Mouse (Mus musculus): Measurements from ENCODE around the gene Prkar2a.
A peak's percentile ranks its signal among the peaks of the same experiment; 100 is the strongest.

Prkar2a gene

GRCm38 (mm10) chr9:108753326-108753725 is 64.2 kb downstream of the Prkar2a start:
- DNase-seq, result peak; percentile 73

DNA sequence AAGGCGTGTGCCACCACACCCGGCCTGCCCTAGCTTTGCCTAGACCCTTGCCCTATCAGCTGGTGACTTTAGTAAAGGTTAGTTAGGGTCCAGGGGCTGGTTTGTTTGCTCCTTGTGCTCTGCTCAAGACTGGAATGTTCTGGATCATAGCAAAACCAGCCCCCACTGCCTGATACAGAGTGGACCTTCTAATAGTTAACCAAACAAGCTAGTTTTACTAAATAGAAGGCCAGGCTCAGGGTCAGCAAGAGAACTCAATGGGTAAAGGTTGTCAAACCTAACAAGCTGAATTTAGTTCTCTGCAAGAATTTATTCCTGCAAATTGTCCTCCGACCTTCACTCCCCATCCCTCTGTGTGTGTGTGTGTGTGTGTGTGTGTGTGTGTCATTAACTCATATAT is 64.9 kb downstream of the Prkar2a start:
- no peak for DNase-seq

DNA sequence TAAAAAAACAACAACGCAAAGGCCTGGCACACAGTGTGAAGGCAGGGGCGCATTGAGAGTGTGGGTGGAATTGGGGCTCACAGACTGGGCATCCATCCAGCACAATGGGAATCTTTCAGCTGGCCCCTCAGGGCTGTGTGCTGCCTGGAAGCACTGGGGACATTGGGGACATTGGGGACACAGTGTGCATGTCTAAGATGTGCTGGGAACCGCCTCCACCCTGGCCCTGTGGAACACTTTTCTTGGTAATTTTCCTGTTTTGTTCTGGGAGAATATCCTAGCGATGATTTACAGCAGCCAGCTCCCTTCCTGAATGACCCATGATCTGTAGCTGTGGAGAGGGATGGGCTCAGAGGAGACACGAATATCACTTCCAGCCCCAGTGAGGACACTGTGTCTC is 65.3 kb downstream of the Prkar2a start:
- peak; percentile 19 for DNase-seq

DNA sequence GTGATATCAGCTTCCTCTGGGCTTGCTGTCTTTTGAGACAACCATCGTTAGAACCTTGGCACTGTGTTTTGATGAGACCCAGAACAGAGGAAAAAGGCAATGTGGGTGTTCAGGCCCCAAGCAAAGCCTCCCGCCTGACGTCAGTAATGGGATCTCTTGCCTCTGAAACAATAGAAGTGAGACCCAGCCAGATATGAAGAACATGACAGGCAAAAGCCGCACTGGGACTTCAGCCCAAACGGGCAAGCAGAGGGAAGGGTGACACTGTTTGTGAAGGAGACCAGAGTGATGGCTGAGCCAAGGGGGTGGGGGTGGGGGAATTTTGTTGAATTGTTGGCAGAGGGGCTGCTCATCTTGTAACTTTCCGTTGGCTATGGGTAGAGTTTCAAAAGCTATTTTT is 68.3 kb downstream of the Prkar2a start:
- no peak for DNase-seq

- no peak for DNase-seq
These were observed 70.0 kb downstream of the Prkar2a start for GRCm38 (mm10) chr9:108759121-108759520.

DNA sequence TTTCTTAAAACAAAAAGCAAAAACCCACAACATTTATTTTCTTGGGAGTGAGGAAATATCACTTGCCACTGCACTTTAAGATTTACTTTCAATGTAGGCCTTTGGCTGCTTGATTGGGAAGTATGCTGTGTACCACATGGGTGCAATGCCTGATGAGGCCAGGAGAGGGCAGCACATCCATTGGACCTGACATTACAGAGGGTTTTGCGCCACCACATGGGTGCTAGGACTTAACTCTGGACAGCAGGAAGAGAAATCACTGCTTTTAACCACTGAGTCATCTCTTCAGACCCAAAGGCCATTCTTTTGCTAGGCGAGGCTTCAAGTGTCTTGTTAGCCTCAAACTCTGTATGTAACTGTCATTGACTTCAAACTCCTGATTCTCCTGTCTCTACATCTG is 70.7 kb downstream of the Prkar2a start:
- no peak for DNase-seq

- DNase-seq, result no peak
These were observed 72.4 kb downstream of the Prkar2a start for GRCm38 (mm10) chr9:108761561-108761960.

- no peak for DNase-seq
These were observed 75.9 kb downstream of the Prkar2a start for GRCm38 (mm10) chr9:108764971-108765370.

DNA sequence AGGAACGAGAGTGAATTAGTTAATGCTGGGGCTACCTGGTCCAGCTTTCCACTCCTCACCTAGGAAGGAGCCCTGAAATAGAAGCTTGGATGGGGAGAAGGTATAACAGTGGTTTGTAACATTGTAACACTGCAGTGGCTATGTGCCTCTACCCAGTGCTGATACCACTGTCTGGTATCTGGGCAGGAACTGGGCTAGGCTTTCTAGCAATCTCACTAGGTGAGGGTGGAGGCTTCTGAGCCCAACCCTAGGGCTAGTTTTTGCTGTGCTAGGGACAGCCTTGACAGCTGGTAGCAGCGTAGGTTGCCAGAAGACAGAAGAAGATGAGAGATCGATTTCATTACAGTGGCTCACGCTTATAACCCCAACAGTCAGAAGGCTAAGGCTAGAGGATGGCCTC is 87.5 kb downstream of the Prkar2a start:
- no peak for DNase-seq

DNA sequence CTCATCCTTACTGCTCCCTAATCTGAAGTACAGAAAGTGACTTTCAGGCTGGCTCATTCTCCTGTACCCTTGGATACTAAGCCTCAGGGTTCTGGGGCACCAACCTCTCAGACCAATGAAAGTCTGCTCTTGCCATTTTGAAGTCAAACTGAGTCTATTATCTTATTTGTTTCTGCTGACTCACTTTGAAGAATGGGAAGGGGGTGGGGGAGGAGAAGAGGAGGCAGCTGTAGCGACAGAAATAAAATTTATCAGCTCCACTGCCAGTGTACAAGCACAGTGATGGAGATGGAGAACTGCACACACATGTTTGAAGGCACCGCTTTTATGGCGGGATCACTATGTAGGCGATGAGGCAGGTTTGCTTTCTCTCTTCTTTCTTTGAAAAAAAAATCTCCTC is 88.2 kb downstream of the Prkar2a start:
- no peak for DNase-seq

DNA sequence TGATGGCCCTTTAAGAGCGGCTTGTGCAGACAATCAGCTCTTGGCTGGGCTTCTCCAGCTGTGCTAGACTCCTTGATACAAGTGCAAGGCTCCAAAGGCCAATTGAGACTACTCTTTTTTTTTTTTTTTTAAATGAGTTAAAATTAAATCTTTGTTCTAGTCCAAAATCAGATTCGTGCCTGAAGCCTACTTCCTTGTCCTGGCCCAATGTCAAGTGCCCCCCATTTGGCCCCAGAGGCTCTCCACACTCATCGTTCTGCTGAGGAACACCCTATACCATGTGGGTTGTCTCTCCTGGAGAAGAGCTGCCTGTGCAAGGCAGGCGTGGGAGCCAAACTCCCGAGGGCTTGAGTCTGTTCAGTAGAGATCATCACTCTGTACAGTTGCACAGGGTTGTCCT is 91.8 kb downstream of the Prkar2a start:
- peak; percentile 23 for DNase-seq

DNA sequence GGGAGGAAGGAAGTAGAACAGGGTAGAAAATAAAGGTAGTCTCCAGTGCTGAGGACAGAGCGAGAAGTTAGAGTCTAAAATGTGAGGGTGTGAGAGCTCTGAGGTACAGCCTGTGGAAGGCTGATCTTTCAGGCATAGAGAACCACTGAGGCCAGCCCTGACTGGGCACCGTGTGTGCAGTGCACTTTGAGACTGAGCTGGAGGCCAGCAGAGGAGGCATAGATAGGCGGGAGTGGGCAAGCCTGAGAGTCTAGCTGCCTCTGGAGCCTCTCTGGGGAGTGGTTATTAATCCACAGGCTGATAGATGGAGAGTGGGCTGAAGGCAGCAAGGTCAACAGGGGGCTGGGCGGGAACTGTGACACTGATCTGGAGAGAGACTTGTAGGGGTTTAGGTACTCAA is 92.8 kb downstream of the Prkar2a start:
- peak; percentile 24 for DNase-seq

DNA sequence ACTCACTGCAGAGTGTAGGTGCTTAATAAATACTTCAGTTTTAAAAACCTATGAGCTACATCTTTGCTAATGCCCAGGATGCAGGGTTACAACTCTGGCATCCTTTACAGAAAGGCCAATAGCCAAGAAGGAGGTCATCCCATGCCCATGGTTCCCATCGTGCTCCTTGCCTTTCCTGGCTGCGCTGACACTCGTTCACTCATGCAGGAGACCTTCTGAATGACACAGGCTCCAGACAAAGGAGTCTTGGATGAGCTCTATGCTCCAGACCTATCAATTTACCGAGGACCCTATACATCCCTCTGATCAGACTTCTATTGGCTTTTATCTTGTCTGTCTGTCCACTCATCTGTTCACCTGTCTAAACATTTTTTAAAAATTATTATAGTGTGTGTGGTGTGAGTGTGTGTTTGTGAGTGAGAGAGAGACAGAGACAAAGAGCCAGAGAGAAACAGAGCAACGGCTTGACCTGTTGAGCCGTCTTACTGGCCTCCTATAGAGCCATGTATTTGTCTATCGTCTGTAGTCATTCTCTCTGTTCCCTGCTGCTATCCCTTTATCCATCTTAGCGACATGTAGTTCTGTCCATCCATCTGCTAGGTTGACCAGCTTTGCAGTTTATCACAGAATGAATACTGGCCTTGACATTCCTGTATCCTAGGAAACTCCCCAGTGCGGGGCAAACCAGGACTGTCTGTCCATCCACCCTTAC is 93.9 kb downstream of the Prkar2a start:
- peak; percentile 28 for DNase-seq

DNA sequence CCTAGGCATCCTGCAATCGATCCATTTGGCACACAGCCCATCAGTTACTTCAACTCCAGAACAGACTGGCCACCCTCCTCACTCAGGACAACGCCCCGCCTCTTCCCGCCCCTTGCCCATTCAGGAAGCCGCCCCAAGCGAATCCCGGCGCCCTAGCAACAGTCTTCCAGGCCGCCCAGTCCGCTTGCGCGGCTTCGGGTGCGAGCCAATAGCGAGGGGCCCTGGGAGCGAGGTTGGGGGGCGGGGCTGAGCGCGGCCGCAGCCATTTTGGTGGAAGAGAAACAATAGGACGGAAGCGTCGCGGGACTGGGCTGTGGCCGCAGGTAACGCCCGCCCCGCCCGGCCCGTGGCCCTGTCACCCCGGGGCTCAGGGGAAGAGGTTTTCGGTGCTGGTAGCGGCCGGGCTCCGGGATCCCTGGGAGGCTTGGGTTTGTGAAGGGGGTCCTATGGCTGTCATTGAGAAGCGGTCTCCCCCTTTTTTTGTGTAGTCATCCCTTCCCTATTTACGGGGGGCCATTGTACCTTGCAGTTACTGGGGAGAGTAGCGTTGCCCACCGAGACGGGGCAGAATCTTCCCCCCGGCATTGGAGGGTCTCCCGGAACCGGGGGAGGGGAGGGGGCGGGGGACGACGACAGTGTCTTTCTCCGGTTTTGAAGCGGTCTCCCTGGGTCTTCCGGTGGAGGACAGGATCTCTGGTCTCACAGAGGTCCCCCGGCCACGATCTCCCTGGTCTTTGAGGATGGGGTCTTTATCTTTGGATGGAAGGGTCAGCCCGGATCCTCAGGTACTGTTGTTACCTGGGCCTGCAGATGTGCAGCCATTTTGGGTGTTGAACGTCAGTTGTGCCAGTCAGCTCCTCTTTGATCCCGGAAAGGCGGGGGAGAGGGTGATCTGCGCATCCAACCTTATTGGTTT is 94.7 kb downstream of the Prkar2a start, which contains the start of gene Ip6k2:
Ip6k2 (plus strand) TSS at position 249 of the 916 bp plus-strand sequence.
- DNase-seq, result peak; percentile 97

DNA sequence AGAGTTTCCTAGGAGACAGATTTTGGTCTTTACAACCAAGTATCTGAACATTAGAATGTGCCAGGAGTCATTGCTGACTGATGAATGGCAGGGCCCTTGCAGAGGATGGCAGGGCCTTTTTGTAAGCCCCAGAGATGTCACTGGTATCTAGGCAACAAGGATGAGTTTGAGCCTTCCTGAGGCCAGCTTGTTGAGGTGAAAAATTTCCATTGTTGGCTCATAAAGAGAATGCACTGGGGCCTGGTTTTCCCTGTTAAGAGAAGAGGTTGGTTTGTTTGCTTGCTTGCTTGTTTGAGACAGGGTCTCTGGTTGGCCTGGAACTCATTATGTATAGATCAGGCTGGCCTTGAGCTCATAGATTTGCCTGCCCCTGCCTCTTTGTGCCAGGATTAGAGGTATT is 96.3 kb downstream of the Prkar2a start:
- no peak for DNase-seq

GRCm38 (mm10) chr9:108786494-108786893 is 97.4 kb downstream of the Prkar2a start:
- DNase-seq, result no peak

- no peak for DNase-seq
These were observed 98.0 kb downstream of the Prkar2a start for GRCm38 (mm10) chr9:108787080-108787479.

DNA sequence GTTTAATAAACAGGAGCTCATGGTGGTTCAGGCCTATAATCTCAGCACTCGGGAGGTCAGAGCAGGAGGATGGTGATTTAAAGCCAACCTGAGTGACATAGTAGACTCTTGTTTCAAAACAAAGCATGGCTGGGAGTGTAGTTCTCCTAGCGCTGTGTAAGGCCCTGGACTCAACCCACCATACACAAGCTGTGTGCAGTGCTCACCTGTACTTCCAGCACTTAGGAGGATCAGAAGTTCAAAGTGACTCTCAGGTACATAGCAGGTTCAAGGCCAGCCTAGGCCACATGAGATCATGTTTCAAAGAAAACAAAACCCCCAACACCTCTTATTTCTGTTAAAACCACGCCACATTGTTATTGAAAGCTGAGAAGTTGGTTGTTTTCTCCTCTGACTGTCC is 99.6 kb downstream of the Prkar2a start:
- no peak for DNase-seq

DNA sequence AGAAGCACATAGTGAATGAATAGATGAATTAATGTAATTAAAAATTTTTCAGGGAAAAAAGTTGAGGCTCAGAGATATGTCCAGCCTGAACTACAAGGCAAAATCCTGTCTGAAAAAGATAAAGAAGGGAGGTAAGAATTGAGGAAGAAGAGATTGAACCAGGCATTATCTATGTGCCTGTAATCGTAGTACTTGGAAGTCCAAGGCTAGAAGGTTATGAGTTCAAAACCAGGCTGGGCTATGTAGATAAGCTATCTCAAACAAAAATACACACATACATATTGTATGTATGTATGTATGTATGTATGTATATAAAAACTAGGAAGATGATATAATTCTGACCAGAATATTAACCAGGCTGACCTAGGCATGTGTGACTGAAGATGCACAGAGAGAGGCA is 103.2 kb downstream of the Prkar2a start:
- no peak for DNase-seq

DNA sequence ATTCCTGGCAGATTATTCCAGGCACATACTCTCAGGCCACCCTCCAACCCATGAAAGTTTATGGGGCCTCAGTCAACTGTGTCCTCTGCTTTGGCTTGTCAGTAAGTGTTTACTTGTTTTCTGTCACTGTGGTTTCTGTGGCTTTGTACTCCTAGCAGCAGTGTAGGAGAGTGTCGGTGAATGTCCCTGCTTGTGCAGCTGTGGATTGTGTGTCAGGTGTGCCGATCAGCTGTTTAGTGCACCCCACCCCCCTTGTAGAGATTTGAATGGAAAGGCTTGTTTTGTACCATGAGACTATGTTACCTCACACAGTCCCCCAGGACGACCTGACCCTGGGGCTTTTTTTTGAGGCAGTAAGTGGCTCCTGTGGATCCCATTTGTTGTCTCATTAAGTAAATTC is 103.6 kb downstream of the Prkar2a start:
- no peak for DNase-seq

DNA sequence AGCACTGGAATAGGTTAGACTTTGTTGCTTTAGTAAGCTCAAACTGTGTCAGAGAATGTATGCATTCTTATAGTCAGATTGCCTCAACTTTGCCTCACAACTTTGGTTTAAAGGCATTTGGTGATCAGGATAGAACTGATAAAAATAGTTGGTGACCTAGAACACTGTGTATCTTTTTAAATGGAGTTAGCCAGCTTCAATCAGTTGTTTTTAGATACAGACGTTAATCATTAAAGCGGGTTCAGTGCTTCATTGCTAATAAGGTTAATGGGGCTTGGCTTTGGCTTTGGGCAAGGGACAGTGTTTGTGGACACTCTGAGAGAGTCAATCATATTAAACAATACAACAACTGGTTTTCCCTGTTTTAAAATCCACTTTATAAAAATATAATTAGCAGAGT is 106.2 kb downstream of the Prkar2a start:
- DNase-seq, result no peak

- peak; percentile 52 for DNase-seq
These were observed 106.6 kb downstream of the Prkar2a start for GRCm38 (mm10) chr9:108795762-108796161.

DNA sequence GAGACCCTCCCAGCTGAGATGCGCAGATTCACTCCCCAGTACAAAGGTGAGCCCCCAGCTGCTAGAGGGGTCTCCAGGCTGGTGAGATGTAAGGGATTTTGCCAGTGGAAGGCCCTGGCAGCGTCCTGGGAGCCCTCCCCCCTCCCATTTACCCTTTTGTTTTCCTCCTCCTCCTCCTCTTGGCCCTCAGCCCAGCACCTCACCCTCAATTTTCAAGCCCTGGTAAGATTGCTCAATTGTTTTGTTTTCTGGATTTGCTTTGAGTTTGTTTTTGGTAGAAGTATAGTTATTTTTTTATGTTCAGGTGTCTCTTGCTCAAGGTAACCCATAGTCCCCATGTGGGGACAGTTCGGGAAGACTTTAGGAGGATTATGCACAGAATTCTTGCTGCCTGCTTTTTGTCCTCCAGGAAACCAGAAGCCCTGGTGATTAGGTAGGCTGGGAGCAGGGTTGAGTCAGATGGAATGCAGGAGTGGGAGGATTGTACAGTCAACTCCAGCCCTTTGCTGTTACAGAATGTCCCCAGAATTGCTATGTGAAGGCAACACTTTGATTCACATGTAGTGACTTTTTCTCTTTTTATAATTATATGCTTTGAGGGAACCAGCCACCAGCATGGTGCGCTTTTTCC is 107.4 kb downstream of the Prkar2a start:
- no peak for DNase-seq

DNA sequence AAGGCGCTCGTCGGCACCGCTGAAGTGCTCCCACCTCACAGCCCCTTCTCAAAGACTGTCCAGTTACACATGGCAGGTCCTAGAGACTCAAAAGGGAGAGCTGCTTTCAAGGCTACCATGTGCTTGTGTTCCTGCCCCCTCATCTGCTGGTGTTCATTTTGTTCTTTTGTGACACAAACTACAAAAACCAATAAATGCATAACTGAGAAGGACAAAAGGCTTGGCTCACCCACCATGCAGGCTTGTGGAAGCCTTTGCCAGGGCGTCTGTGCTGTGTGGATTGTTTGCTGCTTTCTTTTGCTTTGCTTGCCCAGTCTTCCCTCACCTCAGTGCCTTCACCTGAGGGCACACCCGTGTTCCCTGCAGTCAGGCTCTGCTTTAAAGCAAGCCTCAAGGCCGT is 108.4 kb downstream of the Prkar2a start:
- DNase-seq, result no peak
